Mouse (Mus musculus) intestine, embryonic 14.5 days (tissue): ENCODE measurements around the gene Jag1. TPM values are rescaled to one million over a fixed set of nuclear protein-coding genes. Genes with fewer than 3 reads are reported as not detected.

Source experiments
- ATAC-seq: fragments of 200-750 bp; cut with Nextera tagmentation; replicated peaks from 2 replicates; pipeline ENCODE4 v1.8.0; 2017; ENCODE audit warnings: low read depth, moderate number of reproducible peaks, moderate TSS enrichment, moderate library complexity; ENCODE audit not compliant: low FRiP score, low TSS enrichment
- DNase-seq: peaks from one replicate; pipeline ENCODE4 v3.0.0-alpha.2; 2018; ENCODE audit warnings: low spot score
- H3K27ac ChIP-seq: fragments of 300-500 bp; sonication (generic); 2 replicates; pipeline ENCODE4 v1.5.1; 2014; ENCODE audit warnings: low read depth, mild to moderate bottlenecking, control low read depth
- H3K27me3 ChIP-seq: fragments of 300-500 bp; sonication (generic); replicated peaks from 2 replicates; pipeline ENCODE4 v1.6.1; 2014; ENCODE audit warnings: low read length, control low read depth; ENCODE audit not compliant: control insufficient read depth, insufficient read depth
- H3K36me3 ChIP-seq: fragments of 300-500 bp; sonication (generic); 2 replicates; pipeline ENCODE4 v1.6.1; 2014; ENCODE audit warnings: low read length, control low read depth; ENCODE audit not compliant: control insufficient read depth, insufficient read depth
- H3K4me1 ChIP-seq: fragments of 300-500 bp; sonication (generic); replicated peaks from 2 replicates; pipeline ENCODE4 v1.6.1; 2014; ENCODE audit warnings: low read length, control low read depth, mixed read lengths; ENCODE audit not compliant: control insufficient read depth, insufficient read depth
- H3K4me2 ChIP-seq: fragments of 300-500 bp; sonication (generic); 2 replicates; pipeline ENCODE4 v1.6.1; 2014; ENCODE audit warnings: low read length
- H3K4me3 ChIP-seq: fragments of 300-500 bp; sonication (generic); 2 replicates; pipeline ENCODE4 v1.5.1; 2014; ENCODE audit warnings: low read depth, low read length, control low read depth, mixed read lengths
- H3K9ac ChIP-seq: fragments of 300-500 bp; sonication (generic); 2 replicates; pipeline ENCODE4 v1.6.1; 2014; ENCODE audit warnings: mild to moderate bottlenecking, low read length
- H3K9me3 ChIP-seq: fragments of 300-500 bp; sonication (generic); 2 replicates; pipeline ENCODE4 v1.6.1; 2016; ENCODE audit warnings: low read length, control low read depth; ENCODE audit not compliant: control insufficient read depth
- WGBS: fragments of 180-500 bp; shearing (Covaris S2); extraction: QIAGEN DNeasy Blood & Tissue Kit; methylation state at CpG from one replicate; pipeline ENCODE4 v1.1.7; 2014; 5-methylcytosine and 5-hydroxymethylcytosine counted together
- polyA plus RNA-seq: library from polyadenylated mRNA; unstranded; fragments of >200 nt; fragmentation: Nextera tagmentation; extraction: Ambion mirVana; gene quantifications from 2 replicates; pipeline ENCODE4 v1.2.1, GENCODE M21; 2014

Jag1 gene
- polyA plus RNA-seq, 1 experiment from 2014 or later = 20.6 TPM

- no peak overlapping the region for H3K4me3 ChIP-seq
- H3K9me3 ChIP-seq = no peaks in the 10 kb centered on the region; the same call in 1 of the 2 replicates
- H3K36me3 ChIP-seq = no peaks in the 10 kb centered on the region
- H3K4me1 ChIP-seq = no peaks in the 10 kb centered on the region
- WGBS = 84% methylated on average over 1 of the region's 1 CpGs
- H3K27me3 ChIP-seq = no peaks in the 10 kb centered on the region
- H3K4me2 ChIP-seq = no peak overlapping the region
- no peak for ATAC-seq
- no peak overlapping the region for H3K27ac ChIP-seq
- no peak overlapping the region for H3K9ac ChIP-seq
- DNase-seq = no peak
These were observed 8.4 kb upstream of the Jag1 start for GRCm38 (mm10) chr2:137124861-137125260.

GRCm38 (mm10) chr2:137117321-137117690 is 862 bp upstream of the Jag1 start:
- Histone ChIP-seq H3K36me3 (no peaks in the 10 kb centered on the region), H3K4me1 (peaks cover 10% of the 10 kb centered on the region), H3K9ac (peak overlapping the region; percentile 91), H3K27ac (peak overlapping the region; percentile 99), H3K4me3 (peak overlapping the region; percentile 72), H3K27me3 (no peaks in the 10 kb centered on the region), H3K9me3 (no peaks in the 10 kb centered on the region), H3K4me2 (peak overlapping the region; percentile 81)
- ATAC-seq (peak; percentile 76), DNase-seq (peak; percentile 95)
- WGBS = 1% methylated on average over 33 of the region's 33 CpGs

- H3K27me3 ChIP-seq = no peaks in the 10 kb centered on the region
- DNase-seq (peak; percentile 94), ATAC-seq (peak; percentile 88)
- peak overlapping the region; percentile 72 for H3K4me3 ChIP-seq
- under 1% methylated on average over 57 of the region's 61 CpGs for WGBS
- peak overlapping the region; percentile 81 for H3K4me2 ChIP-seq
- peaks cover 11% of the 10 kb centered on the region for H3K4me1 ChIP-seq
- H3K9ac ChIP-seq = peak overlapping the region; percentile 91
- peak overlapping the region; percentile 99 for H3K27ac ChIP-seq
- H3K36me3 ChIP-seq = no peaks in the 10 kb centered on the region
- no peaks in the 10 kb centered on the region for H3K9me3 ChIP-seq
These were observed 354 bp upstream of the Jag1 start for GRCm38 (mm10) chr2:137116675-137117320.

GRCm38 (mm10) chr2:137115241-137116024 is 1.0 kb downstream of the Jag1 start:
- Histone ChIP-seq H3K4me2 (peak overlapping the region; percentile 81), H3K9me3 (no peaks in the 10 kb centered on the region), H3K4me3 (peak overlapping the region; percentile 72), H3K36me3 (no peaks in the 10 kb centered on the region), H3K27me3 (no peaks in the 10 kb centered on the region), H3K4me1 (peaks cover 21% of the 10 kb centered on the region), H3K27ac (peak overlapping the region; percentile 99), H3K9ac (peak overlapping the region; percentile 91)
- peak; percentile 77 for DNase-seq
- WGBS = under 1% methylated on average over 40 of the region's 40 CpGs
- no peak for ATAC-seq

GRCm38 (mm10) chr2:137114248-137115096 is 2.0 kb downstream of the Jag1 start:
- H3K27me3 ChIP-seq = no peaks in the 10 kb centered on the region
- peak overlapping the region; percentile 81 for H3K4me2 ChIP-seq
- peak overlapping the region; percentile 99 for H3K27ac ChIP-seq
- WGBS = under 1% methylated on average over 51 of the region's 51 CpGs
- H3K9me3 ChIP-seq = no peaks in the 10 kb centered on the region
- peak; percentile 87 for DNase-seq
- H3K4me3 ChIP-seq = peak overlapping the region; percentile 72
- H3K4me1 ChIP-seq = peaks cover 28% of the 10 kb centered on the region
- peak; percentile 41 for ATAC-seq
- peak overlapping the region; percentile 91 for H3K9ac ChIP-seq
- H3K36me3 ChIP-seq = peaks cover 2% of the 10 kb centered on the region; the same call in 1 of the 2 replicates

- 19% methylated on average over 12 of the region's 12 CpGs for WGBS
- Histone ChIP-seq H3K9me3 (no peaks in the 10 kb centered on the region), H3K4me3 (peak overlapping the region; percentile 72), H3K27ac (peak overlapping the region; percentile 99), H3K27me3 (no peaks in the 10 kb centered on the region), H3K36me3 (peaks cover 2% of the 10 kb centered on the region; the same call in 1 of the 2 replicates), H3K4me2 (peak overlapping the region; percentile 81), H3K9ac (peak overlapping the region; percentile 91), H3K4me1 (peaks cover 31% of the 10 kb centered on the region)
- peak; percentile 73 for DNase-seq
- ATAC-seq = no peak
These were observed 3.0 kb downstream of the Jag1 start for GRCm38 (mm10) chr2:137113288-137114061.

GRCm38 (mm10) chr2:137110214-137110898 is 6.1 kb downstream of the Jag1 start:
- no peak overlapping the region for H3K4me3 ChIP-seq
- no peaks in the 10 kb centered on the region for H3K9me3 ChIP-seq
- peaks cover 20% of the 10 kb centered on the region for H3K36me3 ChIP-seq
- H3K4me2 ChIP-seq = peak overlapping the region; percentile 46; the same call in 1 of the 2 replicates
- WGBS = 68% methylated on average over 4 of the region's 4 CpGs
- no peak for DNase-seq
- ATAC-seq = no peak
- 0 out of 2 replicates have a peak overlapping the region, but pooled peaks have one; percentile 7 for H3K9ac ChIP-seq
- H3K4me1 ChIP-seq = peaks cover 27% of the 10 kb centered on the region
- H3K27me3 ChIP-seq = no peaks in the 10 kb centered on the region
- H3K27ac ChIP-seq = no peak overlapping the region
